Mouse (Mus musculus) neural tube, embryonic 11.5 days (tissue): Measurements from ENCODE around the gene Dnmt3a. TPM values are rescaled to one million over a fixed set of nuclear protein-coding genes. Genes with fewer than 3 reads are reported as not detected.
A peak's percentile ranks its signal among the peaks of the same experiment; 100 is the strongest.

Experiments
- ATAC-seq: fragments of 200-750 bp; cut with Nextera tagmentation; 2 replicates; pipeline ENCODE4 v1.8.0; 2017; ENCODE audit warnings: moderate number of reproducible peaks, mild to moderate bottlenecking, moderate TSS enrichment, moderate library complexity; ENCODE audit not compliant: insufficient read depth, low FRiP score, low TSS enrichment
- DNase-seq: peaks from one replicate; pipeline ENCODE4 v3.0.0-alpha.2; 2015; ENCODE audit warnings: low spot score
- H3K27ac ChIP-seq: fragments of 300-500 bp; sonication (generic); 2 replicates; pipeline ENCODE4 v1.5.1; 2014; ENCODE audit warnings: low read depth, mild to moderate bottlenecking, low read length
- H3K27me3 ChIP-seq: fragments of 300-500 bp; sonication (generic); 2 replicates; pipeline ENCODE4 v1.6.1; 2014; ENCODE audit warnings: mild to moderate bottlenecking, low read length, mixed read lengths; ENCODE audit not compliant: control insufficient read depth, insufficient read depth
- H3K36me3 ChIP-seq: fragments of 300-500 bp; sonication (generic); 2 replicates; pipeline ENCODE4 v1.6.1; 2014; ENCODE audit warnings: mild to moderate bottlenecking, low read length, moderate library complexity, mixed read lengths; ENCODE audit not compliant: control insufficient read depth, insufficient read depth
- H3K4me1 ChIP-seq: fragments of 300-500 bp; sonication (generic); 2 replicates; pipeline ENCODE4 v1.6.1; 2014; ENCODE audit warnings: low read length, mixed read lengths; ENCODE audit not compliant: control insufficient read depth, insufficient read depth
- H3K4me2 ChIP-seq: fragments of 300-500 bp; sonication (generic); 2 replicates; pipeline ENCODE4 v1.6.1; 2014; ENCODE audit warnings: low read depth, mild to moderate bottlenecking, moderate library complexity
- H3K4me3 ChIP-seq: fragments of 300-500 bp; sonication (generic); 2 replicates; pipeline ENCODE4 v1.5.1; 2014; ENCODE audit warnings: low read depth, low read length
- H3K9ac ChIP-seq: fragments of 300-500 bp; sonication (generic); 2 replicates; pipeline ENCODE4 v1.6.1; 2014; ENCODE audit warnings: mild to moderate bottlenecking, low read length
- H3K9me3 ChIP-seq: fragments of 300-500 bp; sonication (generic); 2 replicates; pipeline ENCODE4 v1.6.1; 2016; ENCODE audit warnings: low read length; ENCODE audit not compliant: control insufficient read depth
- WGBS: fragments of 180-500 bp; shearing (Covaris S2); extraction: QIAGEN DNeasy Blood & Tissue Kit; methylation state at CpG from one replicate; pipeline ENCODE4 v1.1.7; 2014; 5-methylcytosine and 5-hydroxymethylcytosine counted together
- polyA plus RNA-seq: library from polyadenylated mRNA; unstranded; fragments of >200 nt; fragmentation: Nextera tagmentation; extraction: Ambion mirVana; gene quantifications from 2 replicates; pipeline ENCODE4 v1.2.1, GENCODE M21; 2014

The Dnmt3a gene
- polyA plus RNA-seq, 1 experiment from 2014 or later = 88.6 TPM

DNA sequence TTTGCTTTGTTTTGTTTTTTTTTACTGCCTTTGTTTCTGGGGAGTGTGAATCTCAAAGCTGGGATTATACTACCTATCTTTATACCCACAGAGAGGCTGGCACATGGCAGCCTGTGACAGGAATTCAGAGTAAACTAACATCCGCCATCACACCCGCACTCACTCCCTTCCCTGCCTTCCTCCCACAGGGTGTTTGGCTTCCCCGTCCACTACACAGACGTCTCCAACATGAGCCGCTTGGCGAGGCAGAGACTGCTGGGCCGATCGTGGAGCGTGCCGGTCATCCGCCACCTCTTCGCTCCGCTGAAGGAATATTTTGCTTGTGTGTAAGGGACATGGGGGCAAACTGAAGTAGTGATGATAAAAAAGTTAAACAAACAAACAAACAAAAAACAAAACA is 101.6 kb downstream of the Dnmt3a start:
- WGBS = 81% methylated on average over 13 of the region's 13 CpGs
- Histone ChIP-seq H3K36me3 (peaks cover 33% of the 10 kb centered on the region), H3K9ac (no peak overlapping the region), H3K4me3 (no peak overlapping the region), H3K4me2 (no peak overlapping the region), H3K4me1 (no peaks in the 10 kb centered on the region), H3K9me3 (no peaks in the 10 kb centered on the region), H3K27ac (no peak overlapping the region), H3K27me3 (no peaks in the 10 kb centered on the region)
- DNase-seq (no peak), ATAC-seq (no peak)

DNA sequence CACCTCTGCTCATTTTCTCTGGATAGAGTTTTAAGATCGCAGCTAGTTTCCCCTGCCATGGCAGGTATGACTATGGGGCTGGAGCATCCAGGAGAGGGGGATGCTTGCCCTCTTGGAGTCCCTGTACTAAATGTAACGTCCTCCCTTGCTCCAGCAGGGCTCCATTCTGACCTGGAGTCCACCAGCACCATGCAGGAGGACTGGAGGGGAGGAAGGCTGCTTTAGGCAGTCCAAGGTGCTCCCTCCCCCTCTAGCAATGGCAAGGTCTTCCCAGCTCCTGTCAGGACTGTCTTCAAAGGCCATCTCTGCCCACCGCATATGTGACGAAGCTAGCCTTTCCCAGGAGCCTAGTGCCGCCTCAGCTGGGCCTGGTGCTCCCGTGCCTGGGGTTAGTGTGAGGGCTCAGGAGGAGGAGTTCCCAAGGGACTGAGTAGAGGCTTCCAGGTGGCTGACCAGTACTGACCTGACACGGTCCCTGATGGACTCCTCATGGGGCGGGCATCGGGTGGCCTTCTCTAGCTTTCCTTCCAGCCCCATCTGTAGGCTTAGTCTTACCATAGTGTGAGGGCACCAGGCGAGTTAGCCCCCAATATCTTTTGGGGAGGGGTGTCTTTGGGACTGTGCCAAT is 104.8 kb downstream of the Dnmt3a start:
- no peaks in the 10 kb centered on the region for H3K9me3 ChIP-seq
- no peak overlapping the region for H3K27ac ChIP-seq
- H3K27me3 ChIP-seq = no peaks in the 10 kb centered on the region
- 62% methylated on average over 10 of the region's 10 CpGs for WGBS
- no peak overlapping the region for H3K4me3 ChIP-seq
- no peak overlapping the region for H3K9ac ChIP-seq
- no peak overlapping the region for H3K4me2 ChIP-seq
- DNase-seq (no peak), ATAC-seq (peak; percentile 37; the same call in 1 of the 2 replicates)
- H3K36me3 ChIP-seq = peaks cover 20% of the 10 kb centered on the region
- H3K4me1 ChIP-seq = no peaks in the 10 kb centered on the region

DNA sequence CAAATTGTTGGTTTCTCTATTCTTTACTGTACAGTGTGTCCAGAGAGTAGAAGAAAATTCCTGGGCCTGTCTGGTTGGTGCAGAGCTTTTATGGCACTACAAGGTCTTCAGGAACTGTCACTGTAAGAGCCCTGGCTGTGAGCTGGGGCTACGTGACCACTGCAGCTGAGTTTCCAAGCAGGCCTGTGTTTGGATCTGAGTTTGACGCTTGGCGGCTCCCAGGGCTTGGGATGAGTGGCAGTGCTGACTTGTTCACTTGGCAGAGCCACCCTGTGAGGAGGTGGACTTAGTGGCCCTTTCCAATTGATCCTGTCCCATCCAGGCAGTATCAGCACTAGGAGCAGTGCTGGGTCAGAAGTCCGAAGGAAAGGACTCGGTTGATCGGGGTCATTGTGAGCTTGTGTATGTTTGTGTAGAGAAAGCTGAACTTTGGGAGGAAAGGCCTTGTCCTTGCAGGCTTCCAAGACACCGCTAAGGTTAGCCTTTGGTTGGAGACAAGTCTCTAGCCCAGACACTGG is 106.1 kb downstream of the Dnmt3a start:
- H3K4me1 ChIP-seq = no peaks in the 10 kb centered on the region
- H3K9ac ChIP-seq = no peak overlapping the region
- H3K4me2 ChIP-seq = no peak overlapping the region
- no peaks in the 10 kb centered on the region for H3K27me3 ChIP-seq
- H3K9me3 ChIP-seq = no peaks in the 10 kb centered on the region
- peaks cover 14% of the 10 kb centered on the region for H3K36me3 ChIP-seq
- 93% methylated on average over 7 of the region's 7 CpGs for whole genome bisulfite sequencing
- no peak overlapping the region for H3K27ac ChIP-seq
- H3K4me3 ChIP-seq = no peak overlapping the region
- no peak for DNase-seq
- no peak for ATAC-seq

DNA sequence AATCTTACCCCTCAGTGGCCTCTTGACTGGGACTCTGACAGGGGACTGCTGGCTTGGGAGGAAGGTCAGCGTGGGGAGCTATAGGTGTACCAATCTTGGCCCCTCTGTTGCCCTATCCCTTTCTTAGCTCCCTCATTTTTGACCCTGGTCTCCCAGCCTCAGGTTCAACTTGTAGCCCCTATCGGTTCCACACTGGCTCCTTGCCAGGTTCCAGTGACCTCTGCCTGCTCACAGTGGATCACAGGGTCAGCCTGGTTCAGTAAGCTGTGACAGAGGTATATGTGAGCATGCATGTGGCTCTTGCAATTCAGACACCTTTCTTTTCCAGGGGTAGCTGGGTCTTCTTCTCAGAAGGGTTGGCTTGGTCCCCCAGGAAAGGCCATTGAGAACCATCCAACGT is 110.0 kb downstream of the Dnmt3a start:
- DNase-seq (no peak), ATAC-seq (no peak)
- Histone ChIP-seq H3K4me3 (no peak overlapping the region), H3K9me3 (no peaks in the 10 kb centered on the region), H3K27me3 (no peaks in the 10 kb centered on the region), H3K4me1 (peaks cover 7% of the 10 kb centered on the region; the same call in 1 of the 2 replicates), H3K27ac (no peak overlapping the region), H3K9ac (no peak overlapping the region), H3K36me3 (no peaks in the 10 kb centered on the region), H3K4me2 (no peak overlapping the region)
- 84% methylated on average over 3 of the region's 3 CpGs for WGBS

DNA sequence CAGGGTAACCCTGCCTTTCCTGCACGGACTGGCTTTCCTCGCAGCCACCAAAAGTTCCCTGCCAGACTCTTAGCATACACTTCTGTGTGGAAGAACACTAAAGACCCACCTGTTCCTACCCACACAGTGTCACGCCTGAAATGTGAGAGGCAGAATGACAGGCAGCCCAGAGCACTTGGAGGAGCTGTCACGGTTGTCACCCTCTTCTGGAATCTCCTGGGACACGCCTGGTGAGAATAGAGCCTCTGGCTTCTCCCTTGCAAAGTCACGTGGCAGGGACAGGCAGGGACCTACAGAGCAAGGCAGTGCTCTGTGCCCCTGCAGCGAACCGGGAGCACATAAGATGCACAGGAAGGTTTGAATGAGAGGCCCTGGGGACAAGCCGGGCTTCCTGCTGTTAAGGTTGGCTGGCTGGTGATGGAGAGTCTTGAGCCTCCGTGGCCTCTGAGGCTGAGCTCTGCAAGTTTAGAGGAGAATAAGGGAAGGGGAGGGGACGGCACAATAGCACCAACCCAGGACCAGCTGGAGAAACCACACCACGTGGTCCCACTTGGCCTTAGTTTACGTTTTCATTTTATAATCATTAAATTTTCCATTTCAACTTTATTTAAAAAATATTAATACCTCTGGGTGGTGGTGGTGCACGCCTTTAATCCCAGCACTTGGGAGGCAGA is 112.0 kb downstream of the Dnmt3a start:
- H3K4me1 ChIP-seq = peaks cover 7% of the 10 kb centered on the region; the same call in 1 of the 2 replicates
- no peaks in the 10 kb centered on the region for H3K27me3 ChIP-seq
- peak; percentile 48; the same call in 1 of the 2 replicates for ATAC-seq
- no peaks in the 10 kb centered on the region for H3K9me3 ChIP-seq
- H3K4me3 ChIP-seq = no peak overlapping the region
- H3K36me3 ChIP-seq = no peaks in the 10 kb centered on the region
- WGBS = 22% methylated on average over 14 of the region's 14 CpGs
- no peak overlapping the region for H3K27ac ChIP-seq
- no peak for DNase-seq
- H3K4me2 ChIP-seq = no peak overlapping the region
- no peak overlapping the region for H3K9ac ChIP-seq

DNA sequence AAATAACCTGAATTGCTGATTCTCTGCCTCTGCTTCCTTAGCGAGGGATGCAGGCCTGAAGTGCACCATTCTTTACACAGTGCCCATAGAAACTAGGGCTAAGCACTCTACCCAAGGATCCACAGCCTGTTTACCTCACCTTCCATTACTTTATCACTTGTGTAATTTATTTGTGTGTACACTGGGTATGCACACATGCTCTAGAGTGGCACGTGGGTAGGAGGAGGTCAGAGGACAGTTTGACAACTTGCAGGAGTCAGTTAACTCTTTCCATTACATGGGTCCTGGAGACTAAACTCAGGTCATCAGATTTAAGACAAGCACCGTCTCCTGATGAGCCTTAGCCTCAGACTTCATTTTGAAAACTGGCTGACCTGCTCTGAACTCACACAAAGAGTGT is 112.8 kb downstream of the Dnmt3a start:
- no peak for ATAC-seq
- Histone ChIP-seq H3K36me3 (no peaks in the 10 kb centered on the region), H3K27ac (no peak overlapping the region), H3K9me3 (no peaks in the 10 kb centered on the region), H3K4me1 (peaks cover 7% of the 10 kb centered on the region; the same call in 1 of the 2 replicates), H3K9ac (no peak overlapping the region), H3K27me3 (no peaks in the 10 kb centered on the region), H3K4me2 (no peak overlapping the region), H3K4me3 (no peak overlapping the region)
- WGBS = 77% methylated on average over 3 of the region's 3 CpGs
- DNase-seq = no peak

DNA sequence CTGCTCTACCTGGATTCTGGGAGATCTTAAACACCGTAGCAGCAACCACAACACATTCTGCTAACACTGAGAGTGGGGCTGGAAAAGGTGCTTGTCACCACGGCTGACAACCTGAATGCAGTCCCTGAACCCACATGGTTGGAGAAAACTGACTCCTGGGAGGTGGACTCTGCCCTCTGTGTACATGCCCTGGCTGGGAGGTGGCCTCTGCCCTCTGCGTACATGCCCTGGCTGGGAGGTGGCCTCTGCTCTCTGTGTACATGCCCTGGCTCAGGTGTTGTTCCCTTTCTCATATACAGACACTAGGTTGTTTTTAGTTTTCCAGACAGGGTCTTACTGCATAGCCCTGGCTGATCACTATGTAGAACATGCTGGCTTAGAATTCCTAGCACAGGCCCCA is 113.6 kb downstream of the Dnmt3a start:
- Histone ChIP-seq H3K9ac (no peak overlapping the region), H3K27ac (no peak overlapping the region), H3K4me2 (no peak overlapping the region), H3K27me3 (no peaks in the 10 kb centered on the region), H3K4me1 (peaks cover 7% of the 10 kb centered on the region; the same call in 1 of the 2 replicates), H3K36me3 (no peaks in the 10 kb centered on the region), H3K4me3 (no peak overlapping the region), H3K9me3 (no peaks in the 10 kb centered on the region)
- 88% methylated on average over 3 of the region's 3 CpGs for WGBS
- DNase-seq = no peak
- ATAC-seq = no peak

DNA sequence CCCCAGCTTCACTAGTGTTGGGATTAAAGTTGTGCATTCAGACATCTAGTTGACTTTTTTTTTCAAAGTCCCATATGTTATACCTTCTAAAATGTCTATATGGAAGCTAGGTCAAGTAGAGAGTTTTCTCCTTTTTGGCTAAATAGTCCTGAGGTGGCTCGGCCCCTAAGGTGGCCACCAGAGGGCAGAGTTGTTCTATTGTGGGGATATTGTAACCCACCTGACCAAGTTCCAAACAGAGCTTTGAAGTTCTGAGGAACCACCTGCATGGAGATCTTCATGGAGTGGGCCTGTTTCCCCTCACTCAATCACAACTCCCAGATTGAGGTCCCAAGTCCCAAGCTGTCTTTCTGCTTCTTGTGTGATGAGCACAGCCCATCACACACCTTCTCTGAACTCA is 120.3 kb downstream of the Dnmt3a start:
- peak; percentile 45; the same call in 1 of the 2 replicates for ATAC-seq

DNA sequence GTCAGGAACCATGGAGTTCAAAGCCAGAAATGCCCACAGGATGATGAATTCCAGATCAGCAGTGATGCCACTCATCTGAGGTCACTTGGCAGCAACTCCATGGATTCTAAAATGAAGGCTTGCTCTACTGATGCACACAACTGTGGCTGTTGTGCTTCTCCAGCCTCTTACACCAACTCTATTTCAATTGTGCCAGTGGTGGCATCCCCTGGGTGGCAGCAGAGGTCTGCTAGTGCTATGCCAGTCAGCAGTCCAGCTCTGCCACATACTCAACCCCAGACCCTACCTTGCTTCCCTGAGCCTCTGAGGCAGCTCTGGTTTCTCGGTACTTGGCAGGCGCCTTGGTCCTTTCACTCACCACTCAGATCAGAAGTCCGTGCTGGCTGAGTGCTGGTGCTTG is 123.0 kb downstream of the Dnmt3a start:
- ATAC-seq = no peak
- Histone ChIP-seq H3K27ac (no peak overlapping the region), H3K36me3 (no peaks in the 10 kb centered on the region), H3K9me3 (no peaks in the 10 kb centered on the region), H3K9ac (no peak overlapping the region), H3K4me2 (no peak overlapping the region), H3K27me3 (no peaks in the 10 kb centered on the region), H3K4me3 (no peak overlapping the region), H3K4me1 (no peaks in the 10 kb centered on the region)
- no peak for DNase-seq
- WGBS = 82% methylated on average over 3 of the region's 3 CpGs

More for the DNA sequence above, 120.3 kb downstream of the Dnmt3a start:
- 0% methylated on average over 1 of the region's 1 CpGs for WGBS
- Histone ChIP-seq H3K4me2 (no peak overlapping the region), H3K27me3 (no peaks in the 10 kb centered on the region), H3K9me3 (no peaks in the 10 kb centered on the region), H3K36me3 (no peaks in the 10 kb centered on the region), H3K9ac (no peak overlapping the region), H3K4me3 (no peak overlapping the region), H3K4me1 (no peaks in the 10 kb centered on the region), H3K27ac (no peak overlapping the region)
- DNase-seq = peak; percentile 69
